Comparison of ENCODE assay signal across 9 mouse cellular contexts in the genomic region with DNA sequence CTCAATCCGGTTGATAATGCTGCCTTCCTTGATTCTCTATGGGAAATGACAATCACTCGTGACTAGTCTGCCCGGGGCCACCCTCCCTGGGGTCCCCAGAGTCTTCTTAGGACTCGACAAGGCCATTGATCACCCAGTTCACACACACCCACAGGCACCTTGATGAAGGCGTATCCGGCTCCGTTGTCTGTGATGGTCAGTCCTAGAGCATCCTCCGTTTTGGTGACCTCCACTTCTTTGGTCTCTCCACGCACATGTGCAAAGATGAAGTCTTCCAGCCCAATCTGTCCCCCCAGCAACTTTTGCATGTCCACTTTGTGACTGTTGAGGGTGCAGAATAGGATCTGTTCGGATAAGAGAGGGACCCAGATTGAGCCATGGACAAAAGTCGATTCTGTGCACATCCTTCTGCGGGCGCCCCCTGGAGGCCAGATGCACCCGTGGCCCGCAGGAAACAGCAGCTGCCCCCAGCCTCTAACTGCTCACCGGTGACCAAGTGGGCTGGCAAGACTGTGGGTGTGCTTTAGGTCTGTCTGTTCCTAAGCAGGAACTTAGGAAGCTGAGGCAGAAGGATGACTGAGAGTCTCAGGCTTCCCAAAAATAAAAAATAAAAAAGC. TPM values are rescaled to one million over a fixed set of nuclear protein-coding genes. Genes with fewer than 3 reads are reported as not detected.
DNase-seq lines count a peak whose midpoint lies in the region; ATAC-seq and TF ChIP-seq lines count a peak whose summit lies in the region.
"Had no signal": no experiment of that assay in that cellular context is flagged by ENCODE, and none has a peak within 500 bp of the region (broad histone marks: within the 10 kb centered on the region; RNA-seq: fewer than 3 reads in every experiment).

No protein-coding gene starts in this region.

- peaks cover 27% of the 10 kb centered on the region for H3K27me3 ChIP-seq in CH12.LX (replicated peaks)
- peaks cover 77% of the 10 kb centered on the region for H3K27me3 ChIP-seq in embryonic facial prominence, embryonic 13.5 days
- H3K27me3 ChIP-seq in limb, embryonic 14.5 days (ENCODE audit: control insufficient read depth, insufficient read depth, low read length) = peaks cover 55% of the 10 kb centered on the region

- no peak overlapping the region for H3K9ac ChIP-seq in CH12.LX (ENCODE audit: insufficient read depth, low read depth)
- H3K9ac ChIP-seq in embryonic facial prominence, embryonic 13.5 days = no peak overlapping the region
- H3K9ac ChIP-seq in limb, embryonic 14.5 days (ENCODE audit: low read depth, low read length, severe bottlenecking) = no peak overlapping the region
- H3K9ac ChIP-seq: lung, embryonic 15.5 days had no signal

- DNase-seq in layer of hippocampus, postnatal 10 days (ENCODE audit: low spot score in 2 of 2) = peak; percentile 71 to 73
- no peak for DNase-seq in layer of hippocampus, postnatal 36 days
- DNase-seq in CH12.LX (ENCODE audit: extremely low read depth) = peak; percentile 58
- DNase-seq in adrenal gland, adult 2 months = peak; percentile 78
- DNase-seq in limb, embryonic 14.5 days (ENCODE audit: low spot score) = peak; percentile 57
- peak; percentile 74 for DNase-seq in retina, postnatal 1 day
- no peak for DNase-seq in layer of hippocampus, postnatal 14 days (ENCODE audit: low spot score in 2 of 2)

- no peaks in the 10 kb centered on the region for H3K9me3 ChIP-seq in CH12.LX (replicated peaks; ENCODE audit: low read length)
- no peaks in the 10 kb centered on the region for H3K9me3 ChIP-seq in embryonic facial prominence, embryonic 13.5 days
- H3K9me3 ChIP-seq in limb, embryonic 14.5 days (ENCODE audit: control insufficient read depth, low read length) = no peaks in the 10 kb centered on the region
- H3K9me3 ChIP-seq: lung, embryonic 15.5 days had no signal

- peak; percentile 50 to 80 for TF ChIP-seq CTCF in CH12.LX (conservative IDR thresholded peaks at IDR 0.05 in 1 of 2, IDR thresholded peaks at IDR 0.05 in 1 of 2; ENCODE audit: low read depth in 2 of 2, low read length in 2 of 2)

- no peaks in the 10 kb centered on the region for H3K79me2 ChIP-seq in CH12.LX (replicated peaks; ENCODE audit: control insufficient read depth, extremely low read depth, insufficient read depth, poor library complexity, severe bottlenecking)

- H3K36me3 ChIP-seq in CH12.LX (replicated peaks in 1 of 2; ENCODE audit: control insufficient read depth in 1 of 2, insufficient read depth in 1 of 2, low read length in 1 of 2) = peaks cover 1 to 13% of the 10 kb centered on the region in 2 experiments
- peaks cover 11% of the 10 kb centered on the region for H3K36me3 ChIP-seq in embryonic facial prominence, embryonic 13.5 days
- 0 out of 2 replicates have a peak, but pooled peaks cover 7% of the 10 kb centered on the region for H3K36me3 ChIP-seq in limb, embryonic 14.5 days (ENCODE audit: control insufficient read depth, insufficient read depth, low read length)
- H3K36me3 ChIP-seq: lung, embryonic 15.5 days had no signal

- TF ChIP-seq POLR2A in CH12.LX (IDR thresholded peaks at IDR 0.05; ENCODE audit: low read depth, low read length) = no peak
- TF ChIP-seq POLR2A in limb, embryonic 14.5 days (IDR thresholded peaks at IDR 0.05; ENCODE audit: borderline replicate concordance, extremely low read depth, insufficient read depth, insufficient read length) = no peak

- peak; percentile 25 for TF ChIP-seq RAD21 in CH12.LX (IDR thresholded peaks at IDR 0.05; ENCODE audit: low read depth, low read length)

- no peak overlapping the region for H3K4me2 ChIP-seq in CH12.LX (ENCODE audit: insufficient read depth, low read depth, poor library complexity, severe bottlenecking)
- no peak overlapping the region for H3K4me2 ChIP-seq in embryonic facial prominence, embryonic 13.5 days
- H3K4me2 ChIP-seq in limb, embryonic 14.5 days (replicated peaks; ENCODE audit: low read depth, low read length, severe bottlenecking) = no peak overlapping the region
- H3K4me2 ChIP-seq: lung, embryonic 15.5 days had no signal

- dilution Hi-C loops in CH12.LX (cut with MboI; ENCODE audit: extremely low pct_ligation_motif_present, extremely low pct_unique_long_range_greater_than_20kb, low sequenced_read_pairs) = no loop called here

- TF ChIP-seq EP300 in CH12.LX (IDR thresholded peaks at IDR 0.05; ENCODE audit: low read length) = no peak

- H3K4me3 ChIP-seq in CH12.LX (replicated peaks in 1 of 3; ENCODE audit: low read depth in 2 of 3, low read length in 2 of 3, poor library complexity in 1 of 3) = no peak overlapping the region
- peak overlapping the region; percentile 4; the same call in 1 of the 2 replicates for H3K4me3 ChIP-seq in embryonic facial prominence, embryonic 13.5 days
- H3K4me3 ChIP-seq in limb, embryonic 14.5 days (replicated peaks; ENCODE audit: low read length) = no peak overlapping the region
- H3K4me3 ChIP-seq: lung, embryonic 15.5 days had no signal

- in situ Hi-C loops in CH12.LX (cut with MboI; ENCODE audit: low pct_ligation_motif_present, low pct_unique_long_range_greater_than_20kb, low sequenced_read_pairs) = loop anchor here (5.0 kb wide), 1 partner anchor 49 kb away; a partner anchor contains a TSS

- ATAC-seq in embryonic facial prominence, embryonic 13.5 days (ENCODE audit: insufficient number of reproducible peaks, insufficient read depth, low FRiP score, low TSS enrichment, low read depth) = no peak
- no peak for ATAC-seq in limb, embryonic 14.5 days (ENCODE audit: low FRiP score, low read depth)

- WGBS in embryonic facial prominence, embryonic 13.5 days = 32% methylated on average over 16 of the region's 16 CpGs
- WGBS in limb, embryonic 14.5 days = 34% methylated on average over 16 of the region's 16 CpGs

- no peak overlapping the region for H3K27ac ChIP-seq in CH12.LX (ENCODE audit: insufficient read depth, low read depth)
- H3K27ac ChIP-seq in embryonic facial prominence, embryonic 13.5 days = no peak overlapping the region
- no peak overlapping the region for H3K27ac ChIP-seq in limb, embryonic 14.5 days (replicated peaks; ENCODE audit: low read depth, low read length)
- H3K27ac ChIP-seq: lung, embryonic 15.5 days had no signal

- peaks cover 0 to 25% of the 10 kb centered on the region in 2 experiments; a peak in 2 of 4 replicates for H3K4me1 ChIP-seq in CH12.LX (ENCODE audit: control insufficient read depth in 1 of 2, insufficient read depth in 2 of 2)
- H3K4me1 ChIP-seq in embryonic facial prominence, embryonic 13.5 days = peaks cover 14% of the 10 kb centered on the region
- peaks cover 7% of the 10 kb centered on the region; the same call in 1 of the 2 replicates for H3K4me1 ChIP-seq in limb, embryonic 14.5 days (ENCODE audit: control insufficient read depth, insufficient read depth, low read length)

RNA-seq across cellular contexts. Expression of a gene that starts 1.6 kb away (rescaled TPM):
- 1 to 10 TPM in 1 of 2 experiments, under 1 TPM in 1; 0.94 to 1.2 TPM for total RNA-seq in layer of hippocampus, postnatal 10 days (2021)
- total RNA-seq in layer of hippocampus, postnatal 36 days (2021) = 1 to 10 TPM; 1.7 to 1.9 TPM
- total RNA-seq in CH12.LX (2012; rRNA removed) = 0.04 and 0.08 TPM in 2 replicates
- total RNA-seq in CH12.LX (2014; rRNA removed) = not detected in 2 replicates
- 0.09 TPM in 1 of 2 replicates, not detected in the other for polyA plus RNA-seq in CH12.LX (2012; ENCODE audit: insufficient read length, low read depth)
- 10 to 100 TPM in 1 of 2 experiments, 1 to 10 TPM in 1; 2.9 to 10.3 TPM for total RNA-seq in adrenal gland, adult 2 months (2021)
- 2.8 and 3.2 TPM in 2 replicates for polyA plus RNA-seq in adrenal gland, adult 2 months (2012; rRNA removed)
- 0.13 TPM in 1 of 2 replicates, not detected in the other for polyA plus RNA-seq in embryonic facial prominence, embryonic 13.5 days (2015; fragmentation: Nextera tagmentation; extraction: Ambion mirVana)
- polyA plus RNA-seq in limb, embryonic 14.5 days (2012; rRNA removed) = 0.09 and 0.12 TPM in 2 replicates
- polyA plus RNA-seq in limb, embryonic 14.5 days (2014; fragmentation: Nextera tagmentation; extraction: Ambion mirVana) = 0.06 TPM in 2 replicates
- total RNA-seq in layer of hippocampus, postnatal 14 days (2021) = 1 to 10 TPM; 1.4 to 1.5 TPM

RNA-seq across cellular contexts. Expression of a gene that starts 8.8 kb away (rescaled TPM):
- total RNA-seq in layer of hippocampus, postnatal 10 days (2021) = 10 to 100 TPM; 25.1 to 30.9 TPM
- total RNA-seq in layer of hippocampus, postnatal 36 days (2021) = 10 to 100 TPM; 27.6 to 35.0 TPM
- total RNA-seq in CH12.LX (2012; rRNA removed) = 17.0 and 18.7 TPM in 2 replicates
- total RNA-seq in CH12.LX (2014; rRNA removed) = 7.4 and 7.9 TPM in 2 replicates
- polyA plus RNA-seq in CH12.LX (2012; ENCODE audit: insufficient read length, low read depth) = 37.3 and 39.6 TPM in 2 replicates
- total RNA-seq in adrenal gland, adult 2 months (2021) = 10 to 100 TPM; 81.6 to 89.9 TPM
- polyA plus RNA-seq in adrenal gland, adult 2 months (2012; rRNA removed) = 272 and 280 TPM in 2 replicates
- polyA plus RNA-seq in embryonic facial prominence, embryonic 13.5 days (2015; fragmentation: Nextera tagmentation; extraction: Ambion mirVana) = 109 and 113 TPM in 2 replicates
- polyA plus RNA-seq in limb, embryonic 14.5 days (2012; rRNA removed) = 135 and 137 TPM in 2 replicates
- polyA plus RNA-seq in limb, embryonic 14.5 days (2014; fragmentation: Nextera tagmentation; extraction: Ambion mirVana) = 92.9 and 104 TPM in 2 replicates
- total RNA-seq in layer of hippocampus, postnatal 14 days (2021) = 10 to 100 TPM; 24.0 to 40.0 TPM

RNA-seq across cellular contexts. Expression of a gene that starts 12.9 kb away (rescaled TPM):
- 1 to 10 TPM; 1.9 to 2.9 TPM for total RNA-seq in layer of hippocampus, postnatal 10 days (2021)
- total RNA-seq in layer of hippocampus, postnatal 36 days (2021) = 1 to 10 TPM in 1 of 2 experiments, under 1 TPM in 1; 0.91 to 1.1 TPM
- total RNA-seq in CH12.LX (2012; rRNA removed) = 0.13 and 0.21 TPM in 2 replicates
- 0.12 TPM in 1 of 2 replicates, not detected in the other for total RNA-seq in CH12.LX (2014; rRNA removed)
- polyA plus RNA-seq in CH12.LX (2012; ENCODE audit: insufficient read length, low read depth) = 0.23 and 0.30 TPM in 2 replicates
- 10 to 100 TPM; 33.2 to 45.4 TPM for total RNA-seq in adrenal gland, adult 2 months (2021)
- polyA plus RNA-seq in adrenal gland, adult 2 months (2012; rRNA removed) = 137 and 154 TPM in 2 replicates
- polyA plus RNA-seq in embryonic facial prominence, embryonic 13.5 days (2015; fragmentation: Nextera tagmentation; extraction: Ambion mirVana) = 7.1 and 7.3 TPM in 2 replicates
- polyA plus RNA-seq in limb, embryonic 14.5 days (2012; rRNA removed) = 9.2 and 13.7 TPM in 2 replicates
- 8.5 and 10.8 TPM in 2 replicates for polyA plus RNA-seq in limb, embryonic 14.5 days (2014; fragmentation: Nextera tagmentation; extraction: Ambion mirVana)
- total RNA-seq in layer of hippocampus, postnatal 14 days (2021) = 1 to 10 TPM; 1.8 to 2.2 TPM

RNA-seq across cellular contexts. Expression of a gene that starts 15.8 kb away (rescaled TPM):
- total RNA-seq in layer of hippocampus, postnatal 10 days (2021) = 10 to 100 TPM; 37.0 to 40.8 TPM
- 10 to 100 TPM; 43.5 to 48.4 TPM for total RNA-seq in layer of hippocampus, postnatal 36 days (2021)
- total RNA-seq in CH12.LX (2012; rRNA removed) = 9.5 and 12.9 TPM in 2 replicates
- total RNA-seq in CH12.LX (2014; rRNA removed) = 4.0 and 5.2 TPM in 2 replicates
- 7.4 and 8.7 TPM in 2 replicates for polyA plus RNA-seq in CH12.LX (2012; ENCODE audit: insufficient read length, low read depth)
- 10 to 100 TPM; 15.3 to 16.5 TPM for total RNA-seq in adrenal gland, adult 2 months (2021)
- polyA plus RNA-seq in adrenal gland, adult 2 months (2012; rRNA removed) = 69.3 and 77.4 TPM in 2 replicates
- polyA plus RNA-seq in embryonic facial prominence, embryonic 13.5 days (2015; fragmentation: Nextera tagmentation; extraction: Ambion mirVana) = 10.7 and 11.0 TPM in 2 replicates
- 12.0 and 18.5 TPM in 2 replicates for polyA plus RNA-seq in limb, embryonic 14.5 days (2012; rRNA removed)
- 6.8 and 8.0 TPM in 2 replicates for polyA plus RNA-seq in limb, embryonic 14.5 days (2014; fragmentation: Nextera tagmentation; extraction: Ambion mirVana)
- total RNA-seq in layer of hippocampus, postnatal 14 days (2021) = 10 to 100 TPM; 40.8 to 45.8 TPM

RNA-seq across cellular contexts. Expression of a gene that starts 20.5 kb away (rescaled TPM):
- 10 to 100 TPM; 24.7 to 25.6 TPM for total RNA-seq in layer of hippocampus, postnatal 10 days (2021)
- total RNA-seq in layer of hippocampus, postnatal 36 days (2021) = 10 to 100 TPM; 28.9 to 30.1 TPM
- total RNA-seq in CH12.LX (2012; rRNA removed) (34.6 and 39.7 TPM in 2 replicates), CH12.LX (2014; rRNA removed) (19.9 and 21.4 TPM in 2 replicates)
- polyA plus RNA-seq in CH12.LX (2012; ENCODE audit: insufficient read length, low read depth) = 39.3 and 39.5 TPM in 2 replicates
- total RNA-seq in adrenal gland, adult 2 months (2021) = 10 to 100 TPM; 32.6 to 40.3 TPM
- 35.5 and 37.4 TPM in 2 replicates for polyA plus RNA-seq in adrenal gland, adult 2 months (2012; rRNA removed)
- 43.2 and 46.9 TPM in 2 replicates for polyA plus RNA-seq in embryonic facial prominence, embryonic 13.5 days (2015; fragmentation: Nextera tagmentation; extraction: Ambion mirVana)
- 46.5 and 50.0 TPM in 2 replicates for polyA plus RNA-seq in limb, embryonic 14.5 days (2012; rRNA removed)
- polyA plus RNA-seq in limb, embryonic 14.5 days (2014; fragmentation: Nextera tagmentation; extraction: Ambion mirVana) = 25.3 and 33.9 TPM in 2 replicates
- total RNA-seq in layer of hippocampus, postnatal 14 days (2021) = 10 to 100 TPM; 22.4 to 25.8 TPM

Comparison
In these comparisons a context has a peak if more than half of its experiments do, and no peak if none do; other contexts are left out.
1. DNase-seq: peak in layer of hippocampus, postnatal 10 days (2 of 2), CH12.LX (single experiment), adrenal gland, adult 2 months (single experiment), limb, embryonic 14.5 days (single experiment) and retina, postnatal 1 day (single experiment); none in layer of hippocampus, postnatal 36 days (0 of 2) and layer of hippocampus, postnatal 14 days (0 of 2).
2. RNA of a gene that starts 12.9 kb away (total RNA-seq): 33.2 to 45.4 TPM in adrenal gland, adult 2 months; 1.9 to 2.9 TPM in layer of hippocampus, postnatal 10 days, 1.8 to 2.2 TPM in layer of hippocampus, postnatal 14 days, 0.91 to 1.1 TPM in layer of hippocampus, postnatal 36 days and 0.12 to 0.21 TPM in CH12.LX; every median in the first group is over 4 times any median in the second.